Mouse (Mus musculus) cerebellum, adult 11-12 months (tissue): Measurements from ENCODE around the gene Nanos3.
A peak's percentile ranks its signal among the peaks of the same experiment; 100 is the strongest.

ENCODE experiments used
- DNase-seq: peaks from one replicate; pipeline ENCODE4 v3.0.0; 2022

The Nanos3 gene

DNA sequence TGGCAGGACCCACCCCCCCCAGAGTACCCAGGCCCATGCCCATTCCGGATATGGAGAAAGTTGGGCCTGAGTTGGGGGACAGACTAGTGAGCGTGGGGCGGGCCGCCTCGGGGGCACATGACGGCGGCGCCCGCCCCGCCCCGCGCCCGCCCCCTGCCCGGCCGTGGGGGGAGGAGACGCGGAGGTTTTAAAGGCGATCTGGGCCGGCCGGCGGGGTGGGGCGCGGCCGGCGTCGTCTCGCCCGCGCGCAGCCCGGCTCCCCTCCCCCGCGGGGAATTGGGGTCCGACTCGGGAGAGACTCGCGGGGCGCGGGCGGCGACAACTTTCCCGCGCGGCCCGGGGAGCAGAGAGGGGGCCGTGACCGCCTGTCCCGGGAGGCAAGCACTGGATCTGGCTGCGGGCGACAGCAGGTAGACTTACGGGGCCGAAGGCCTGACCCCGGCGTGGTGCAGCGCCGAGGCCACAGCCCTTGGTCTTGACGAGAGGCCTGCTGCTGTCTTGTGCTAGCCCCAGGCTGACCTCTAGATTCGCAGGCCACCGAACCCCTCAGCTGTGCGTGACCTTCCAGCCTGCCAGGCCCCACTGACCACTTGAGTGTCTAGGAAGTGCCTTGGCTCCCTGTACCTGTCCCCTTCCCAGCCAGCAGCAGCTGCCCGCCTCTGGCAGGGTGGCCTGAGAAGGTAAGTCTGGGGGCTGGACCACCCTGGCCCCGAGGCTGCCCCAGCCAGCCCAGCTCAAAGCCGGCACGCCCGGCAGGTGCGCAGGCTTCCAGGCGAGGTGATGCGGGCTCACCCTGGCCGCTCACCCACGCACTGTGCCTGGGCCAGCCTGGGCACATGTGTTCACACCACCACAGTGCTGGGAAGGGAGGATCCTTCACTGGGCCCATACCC, 15.9 kb upstream of the Nanos3 start:
- DNase-seq, result no peak

DNA sequence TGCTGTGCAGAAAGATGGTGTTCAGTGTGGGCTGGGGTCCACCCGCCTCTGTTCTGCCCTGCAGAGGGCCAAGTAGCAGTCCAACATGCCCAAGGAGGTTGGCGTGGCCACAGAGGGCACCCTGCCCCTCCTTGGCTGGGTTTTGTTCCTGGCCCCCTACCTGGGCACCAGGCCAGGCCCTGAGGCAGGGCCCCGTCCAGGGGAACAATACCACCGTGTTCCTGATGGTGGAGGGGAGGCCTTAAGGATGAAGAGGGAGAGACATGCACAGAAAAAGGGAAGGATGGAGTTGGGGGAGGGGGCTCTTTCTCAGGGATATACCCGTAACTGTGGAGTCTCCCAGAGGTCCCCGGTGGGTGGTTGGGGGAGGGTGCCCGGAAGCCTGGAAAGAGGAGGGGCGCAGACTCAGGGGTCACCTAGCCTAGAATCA, 15.1 kb upstream of the Nanos3 start:
- DNase-seq, result no peak

DNA sequence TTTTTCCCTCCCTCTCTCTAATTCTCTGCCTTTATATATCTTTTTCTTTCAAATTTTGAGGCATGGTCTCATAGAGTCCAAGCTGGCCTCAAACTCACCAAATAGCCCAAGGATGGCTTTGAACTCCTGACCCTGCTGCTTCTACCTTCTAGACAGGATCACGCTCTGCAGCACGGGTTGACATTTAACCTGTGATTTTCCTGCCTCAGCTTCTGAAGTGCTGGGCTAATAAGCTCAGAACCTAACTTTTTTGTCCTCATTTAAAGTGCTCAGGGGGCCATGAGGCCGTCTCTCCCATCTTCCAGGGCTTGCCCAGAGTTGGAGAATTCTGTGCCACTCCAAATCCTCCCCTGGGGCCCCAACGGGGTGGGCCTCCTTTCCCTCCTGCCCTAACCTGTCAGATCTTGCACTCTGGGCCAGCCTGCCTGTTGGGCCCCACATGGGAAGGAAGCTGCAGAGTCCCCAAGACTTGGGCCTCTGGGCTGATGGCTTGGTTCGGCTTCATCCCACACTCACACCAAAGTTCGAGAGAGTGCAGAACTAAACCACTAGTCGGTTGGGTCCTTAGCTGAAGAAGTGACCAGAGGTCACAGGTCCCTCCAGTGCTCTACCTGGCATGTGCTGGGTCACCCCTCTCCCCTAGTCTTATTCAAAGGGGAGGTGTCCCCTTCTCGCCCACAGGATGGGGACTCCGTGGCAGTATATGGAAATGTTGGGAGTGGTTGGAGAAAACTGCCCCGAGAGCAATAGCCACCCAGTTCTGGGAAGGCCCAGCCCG, 14.5 kb upstream of the Nanos3 start:
- no peak for DNase-seq

DNA sequence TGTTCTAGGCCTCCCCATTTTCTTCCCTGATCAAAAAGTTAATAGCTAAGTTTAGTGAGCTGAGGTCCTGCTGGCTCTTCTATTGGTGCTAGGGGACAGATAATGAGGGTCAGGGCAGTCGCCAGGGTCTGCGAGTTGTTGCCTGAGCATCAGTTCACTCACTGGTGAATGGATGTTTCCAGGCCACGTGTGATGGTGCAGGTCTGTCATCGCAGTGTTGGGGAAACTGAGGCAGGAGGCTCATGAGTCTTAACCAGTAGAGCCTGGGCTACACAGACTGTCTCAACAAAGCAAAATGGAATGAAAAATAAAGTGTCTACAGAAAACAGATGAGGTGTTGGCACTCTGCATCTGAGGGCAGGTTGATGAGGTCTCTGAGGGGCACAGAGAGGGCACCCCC, 13.9 kb upstream of the Nanos3 start:
- DNase-seq, result no peak

DNA sequence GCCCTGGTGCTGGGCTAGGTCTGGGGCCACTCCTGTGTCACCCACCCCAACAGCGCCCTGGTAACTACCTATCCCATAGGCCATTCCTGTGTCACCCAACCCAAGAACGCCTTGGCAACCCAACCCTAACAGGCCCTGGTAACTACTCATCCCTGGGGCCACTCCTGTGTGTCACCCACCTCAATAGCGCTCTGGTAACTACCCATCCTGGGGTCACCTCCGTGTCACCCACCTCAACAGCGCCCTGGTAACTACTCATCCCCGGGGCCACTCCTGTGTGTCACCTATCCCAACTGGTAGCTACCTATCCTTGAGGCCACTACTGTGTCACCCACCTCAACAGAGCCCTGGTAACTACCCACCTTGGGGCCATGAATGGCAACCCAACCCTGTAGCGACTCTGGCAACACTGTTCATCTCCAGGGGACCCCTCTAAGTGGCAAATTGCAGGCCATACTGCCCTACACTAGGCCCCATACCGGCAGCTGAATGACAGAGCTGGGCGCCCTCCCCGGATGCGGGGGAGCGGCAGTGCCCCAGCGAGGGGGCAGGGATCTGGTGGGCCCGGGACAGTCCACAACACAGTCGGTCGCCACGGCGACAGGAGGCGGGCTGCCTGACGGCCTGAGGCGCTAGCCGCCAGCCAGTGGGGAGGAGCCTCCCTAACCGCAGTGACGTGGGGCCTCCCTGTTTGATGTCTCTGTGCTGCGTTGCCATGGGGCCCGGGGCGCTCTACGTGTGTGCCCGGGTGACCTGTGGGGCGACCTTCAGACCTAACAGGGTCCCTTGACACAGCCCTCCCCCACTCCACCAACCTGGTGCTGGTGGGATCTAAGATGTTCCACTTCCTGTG, 13.1 kb upstream of the Nanos3 start:
- no peak for DNase-seq

DNA sequence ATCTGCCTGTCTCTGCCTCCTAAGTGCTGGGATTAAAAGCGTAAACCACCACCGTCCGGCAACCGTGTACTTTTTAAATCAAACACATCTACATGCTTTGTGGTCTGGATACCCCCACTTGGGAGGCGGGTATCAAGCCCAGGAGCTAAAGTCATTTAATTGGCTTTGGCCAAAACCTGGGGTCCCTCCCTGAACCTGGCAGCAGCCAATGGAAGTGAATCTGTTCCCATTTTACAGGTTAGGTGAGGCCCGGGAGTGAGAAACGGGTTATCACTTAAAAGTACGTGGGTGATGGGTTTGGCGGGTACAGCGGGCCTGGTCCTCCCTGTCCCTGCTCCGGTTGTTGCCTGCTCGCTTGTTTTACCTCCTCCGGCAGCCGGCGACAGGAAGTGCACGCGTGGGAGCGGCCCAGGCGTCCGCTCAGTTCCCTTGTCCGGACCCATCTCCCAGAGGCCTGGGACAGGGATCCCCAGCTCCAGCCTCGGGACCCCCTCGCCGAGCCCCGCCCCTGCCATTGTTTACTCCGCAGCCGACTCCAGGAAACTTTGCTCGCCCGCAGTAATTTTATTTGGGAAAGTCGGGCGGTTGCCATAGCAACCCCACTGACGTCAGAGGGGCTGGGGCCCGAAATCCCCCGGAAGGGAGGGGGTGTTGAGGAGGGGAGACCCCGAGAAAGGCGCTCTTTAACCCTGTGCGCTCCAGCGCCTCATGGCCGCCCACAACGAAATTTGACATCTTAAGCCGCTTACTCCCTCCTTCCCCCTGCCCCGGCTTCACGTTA, 12.3 kb upstream of the Nanos3 start:
- DNase-seq, result no peak

DNA sequence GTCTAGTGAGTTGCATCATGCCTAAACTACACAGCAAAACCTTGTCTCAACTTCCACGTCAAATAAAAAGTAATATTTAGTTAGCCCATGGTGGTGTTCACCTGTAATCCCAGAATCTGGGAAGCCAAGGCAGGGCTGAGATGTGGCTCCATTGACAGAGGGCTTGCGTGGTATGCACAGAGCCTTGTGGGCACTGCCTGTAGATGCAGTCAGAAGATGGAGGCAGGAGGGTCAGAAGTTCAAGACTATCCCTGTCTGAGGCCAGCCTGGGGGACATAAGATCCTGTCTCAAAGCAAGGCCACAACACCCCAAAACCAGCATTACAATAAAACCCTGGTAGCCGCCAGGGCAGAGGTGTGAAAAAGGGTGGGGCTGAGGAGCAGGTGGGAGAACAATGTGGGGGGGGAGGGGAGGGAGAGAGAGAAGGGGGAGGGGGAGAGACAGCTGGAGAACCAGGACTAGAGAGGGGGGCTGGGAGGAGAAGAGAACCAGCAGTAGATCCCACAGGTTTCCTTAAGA, 9.3 kb upstream of the Nanos3 start:
- DNase-seq, result no peak

DNA sequence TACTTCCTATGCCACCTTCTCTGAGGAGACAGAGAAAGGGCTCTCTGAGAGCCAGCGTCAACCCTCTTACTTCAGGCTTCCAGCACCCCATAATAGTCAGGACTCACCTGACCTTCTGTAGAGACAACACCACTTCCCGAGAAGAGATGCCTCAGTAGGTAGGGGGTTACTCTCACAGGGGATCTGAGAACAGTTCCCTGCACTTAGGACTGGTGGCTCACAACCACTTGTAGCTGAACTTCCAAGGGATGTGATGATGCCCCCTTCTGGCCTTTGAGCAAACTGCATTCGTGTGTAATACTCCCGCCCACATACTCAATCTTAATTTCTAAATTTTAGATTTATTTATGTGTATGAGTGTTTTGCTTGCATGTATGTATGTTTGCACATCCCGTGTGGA, 8.5 kb upstream of the Nanos3 start:
- DNase-seq, result no peak

DNA sequence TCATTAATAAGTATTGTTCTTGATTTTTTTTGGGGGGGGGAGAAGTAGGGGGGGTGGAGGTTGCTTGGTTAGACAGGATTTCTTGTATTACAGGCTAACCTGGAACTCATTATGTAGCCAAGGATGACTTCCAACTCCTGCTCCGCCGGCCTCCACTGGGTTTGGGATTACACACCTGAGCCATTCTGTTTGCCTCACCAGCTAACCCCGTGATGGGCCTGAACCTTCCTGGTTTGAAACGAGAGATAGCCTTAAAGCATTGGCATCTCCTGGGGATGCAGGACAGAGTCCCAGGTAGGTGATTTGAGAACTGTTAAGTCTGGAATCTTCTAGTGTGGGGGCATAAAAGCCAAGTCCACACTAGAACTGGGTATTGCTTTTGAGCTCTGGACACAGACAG, 8.1 kb upstream of the Nanos3 start:
- no peak for DNase-seq

DNA sequence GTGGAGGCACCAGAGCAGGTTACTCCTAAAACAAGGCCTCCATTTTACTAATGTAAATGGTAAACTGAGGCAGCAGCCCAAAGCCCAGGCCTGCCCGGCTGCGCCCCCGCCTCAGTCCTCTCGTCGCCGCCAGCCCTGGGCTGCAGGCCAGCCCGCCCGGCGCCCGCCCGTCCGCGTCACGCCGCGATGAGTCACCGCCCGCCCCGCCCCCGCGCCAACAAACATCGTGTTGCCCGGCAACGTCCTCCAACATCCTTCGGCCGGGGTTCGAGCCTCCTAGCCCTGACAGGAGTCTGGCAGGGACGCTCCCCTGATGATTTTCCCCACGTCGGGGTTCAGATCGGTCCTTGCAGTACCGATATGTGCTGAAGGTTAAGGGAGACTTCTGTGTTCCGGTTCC, 7.5 kb upstream of the Nanos3 start:
- no peak for DNase-seq

DNA sequence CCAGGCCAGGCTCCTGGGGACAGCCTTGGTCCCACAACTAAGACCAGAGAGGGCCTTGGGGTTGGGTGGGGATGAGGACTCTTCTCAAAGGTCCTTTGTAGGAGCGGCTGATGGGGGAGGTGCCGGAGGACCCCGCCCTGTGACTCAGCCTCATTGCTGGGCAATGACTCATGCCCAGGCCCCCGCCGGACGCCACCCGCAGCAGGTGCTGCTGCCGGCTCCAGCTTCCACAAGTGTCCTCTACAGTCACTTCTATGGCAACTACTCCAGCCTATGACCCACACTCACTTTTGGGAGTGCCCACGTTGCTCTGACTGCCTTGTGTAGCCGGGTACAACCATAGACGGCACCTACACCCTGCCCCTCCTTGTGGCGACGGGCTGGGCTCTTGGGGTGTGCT, 7.0 kb upstream of the Nanos3 start:
- DNase-seq, result no peak

DNA sequence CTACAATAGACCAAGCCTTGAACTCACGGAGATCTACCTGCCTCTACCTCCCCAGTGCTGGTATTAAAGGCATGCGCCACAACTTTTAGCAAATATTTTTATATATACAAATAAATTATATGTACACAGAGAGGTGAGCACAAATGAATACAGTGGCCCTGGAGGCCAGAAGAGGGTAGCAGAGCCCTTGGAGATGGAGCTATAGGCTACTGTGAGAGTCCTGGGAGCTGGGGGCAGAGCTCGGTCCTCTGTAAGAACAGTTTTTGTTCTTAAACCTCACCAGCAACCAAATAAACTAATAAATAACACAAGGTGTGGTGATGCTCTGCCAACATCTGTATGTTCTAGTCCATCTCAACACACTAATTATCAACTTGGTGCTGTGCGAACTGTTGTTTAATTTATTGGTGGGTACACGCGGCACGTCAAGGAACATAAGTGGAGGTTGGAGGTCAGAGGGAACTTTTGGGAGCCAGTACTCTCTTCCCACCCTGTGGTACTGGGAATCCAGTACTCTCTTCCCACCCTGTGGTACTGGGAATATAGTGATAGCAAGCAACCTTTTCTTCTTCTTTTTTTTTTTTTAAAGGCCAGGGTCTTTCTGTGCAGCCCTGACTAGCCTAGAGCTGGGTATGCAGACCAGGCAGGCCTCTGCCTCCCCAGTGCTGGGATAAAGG, 5.3 kb upstream of the Nanos3 start:
- DNase-seq, result no peak

DNA sequence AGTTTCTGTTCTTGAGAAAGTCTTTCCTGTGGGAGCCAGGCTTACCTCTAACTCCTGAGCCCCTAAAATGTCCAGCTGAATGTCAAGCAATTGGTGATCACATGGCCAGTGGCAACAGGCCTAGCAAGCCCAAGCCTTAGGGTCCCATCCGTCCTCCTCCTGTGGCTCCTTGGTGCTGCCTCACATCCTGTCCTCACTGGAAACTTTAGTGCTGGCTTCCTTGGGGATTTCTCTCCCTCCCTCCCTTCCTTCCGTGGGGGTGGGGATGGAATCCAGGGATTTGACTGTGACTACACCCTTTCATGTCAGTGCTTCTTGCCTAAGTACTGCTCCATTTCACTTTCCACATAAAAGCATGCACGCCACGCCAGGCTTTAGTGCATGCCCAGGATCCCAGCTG, 4.6 kb upstream of the Nanos3 start:
- no peak for DNase-seq

DNA sequence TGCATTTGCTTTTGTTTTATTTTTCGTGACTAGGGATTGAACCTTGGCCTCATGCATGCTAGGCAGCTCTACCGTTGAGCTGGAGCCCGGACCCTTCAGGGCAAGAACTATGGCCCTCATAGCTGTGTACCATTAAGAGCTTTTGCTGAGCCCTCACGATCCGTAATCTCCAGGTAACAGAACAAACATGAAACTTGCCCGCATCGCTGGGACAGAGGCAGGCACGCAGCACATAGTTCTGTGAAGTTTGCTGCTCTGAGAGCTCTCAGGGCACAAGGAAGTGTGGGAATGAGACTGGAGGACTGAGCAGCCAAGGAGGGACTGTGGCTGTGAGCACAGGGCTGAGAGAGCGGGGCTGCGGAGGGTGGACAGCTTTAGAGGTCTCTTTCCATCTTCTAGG, 3.7 kb upstream of the Nanos3 start:
- no peak for DNase-seq

DNA sequence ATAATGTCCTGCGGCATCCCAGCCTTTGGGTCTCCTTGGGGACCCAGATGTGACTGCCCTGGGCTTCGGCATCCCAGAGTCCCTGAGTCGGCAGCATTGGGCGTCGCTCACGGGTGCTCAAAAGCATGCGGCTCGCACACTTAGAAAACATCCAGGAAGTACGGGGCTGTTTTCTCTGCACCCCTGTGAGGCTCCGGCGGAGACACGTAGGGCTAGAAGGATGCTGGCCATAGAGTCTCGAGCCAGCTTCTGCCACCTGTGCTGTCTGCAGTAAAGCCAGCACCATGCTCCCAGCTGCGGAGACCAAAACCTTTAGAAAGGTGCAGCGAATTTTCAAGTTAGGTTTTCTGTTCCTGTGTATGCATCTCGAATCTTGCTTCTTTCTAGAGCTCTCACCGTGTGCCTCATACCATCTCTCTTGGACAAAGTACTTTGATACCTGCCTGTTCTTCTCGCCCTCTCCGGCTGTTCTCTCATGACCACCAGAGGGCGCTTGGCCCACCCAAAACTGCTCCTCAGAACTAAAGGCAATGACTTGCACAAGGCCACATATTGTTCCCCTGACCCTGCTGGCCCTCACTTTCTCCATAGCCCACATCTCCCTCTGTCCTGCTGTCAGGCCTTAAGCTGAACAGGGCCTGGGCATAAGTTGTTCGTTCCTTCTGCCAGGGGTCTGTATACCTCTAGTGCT, 2.2 kb upstream of the Nanos3 start:
- DNase-seq, result peak; percentile 60

DNA sequence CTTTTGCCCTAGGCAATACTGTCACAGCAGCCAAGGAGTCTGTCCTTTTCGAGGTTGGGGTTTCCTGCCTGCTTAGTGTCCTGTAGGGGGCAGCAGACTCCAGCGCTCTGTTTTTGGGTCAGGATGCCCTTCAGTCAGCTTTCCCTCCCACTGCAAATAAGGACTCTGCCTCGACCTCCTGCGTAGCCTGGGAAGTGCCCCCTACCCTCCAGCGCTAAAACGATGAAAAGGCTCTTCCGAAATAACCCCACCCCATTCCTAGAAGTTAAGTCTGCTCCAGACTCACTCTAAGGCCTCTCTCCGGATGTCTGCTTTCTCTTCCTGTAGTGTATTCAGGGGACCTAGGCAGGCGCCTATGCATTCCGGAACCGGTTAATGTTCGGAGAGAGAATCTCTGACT, 1.5 kb upstream of the Nanos3 start:
- DNase-seq, result peak; percentile 77

DNA sequence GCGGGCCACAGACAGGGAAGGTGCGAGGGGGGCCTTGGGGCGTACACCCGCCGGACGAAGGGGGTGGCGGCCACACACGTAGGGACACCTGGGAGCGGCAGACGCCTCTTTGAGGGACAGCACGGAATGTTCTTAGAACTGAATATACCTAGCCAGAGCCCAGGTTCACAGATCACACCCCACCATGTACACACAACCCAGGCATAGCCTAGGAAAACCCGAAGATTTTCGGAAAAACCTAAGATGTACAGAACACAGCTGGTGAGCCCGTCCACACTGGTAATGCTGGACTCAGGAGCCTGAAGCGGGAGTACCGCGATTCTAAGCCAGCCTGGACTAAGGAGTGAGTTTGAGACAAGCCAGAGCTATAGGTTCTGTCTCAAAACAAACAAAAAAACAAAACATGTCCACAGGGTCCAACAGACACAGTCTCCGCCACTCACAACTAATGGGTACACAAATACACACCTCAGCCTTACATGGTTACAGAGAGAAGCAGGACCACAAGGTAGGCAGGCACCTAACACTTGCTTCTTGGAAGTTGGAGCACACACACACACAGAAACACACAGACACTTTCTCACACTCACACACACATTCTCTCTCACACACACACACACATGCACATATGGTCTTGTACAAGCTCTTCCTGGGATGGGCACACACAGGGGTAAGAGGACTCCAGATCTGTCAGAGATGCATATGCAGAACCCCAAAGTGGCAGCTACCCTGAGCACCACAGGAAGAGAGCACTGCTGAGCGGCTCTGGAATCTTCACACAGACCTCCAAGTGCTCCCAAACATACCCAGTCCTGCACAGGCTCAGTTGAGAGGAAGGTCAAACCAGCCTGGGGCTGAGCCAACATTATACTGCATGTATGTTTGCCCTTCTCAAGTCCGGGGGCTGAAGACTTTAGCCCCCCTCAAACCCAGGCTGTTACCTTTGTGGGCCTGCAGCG, 653 bp downstream of the Nanos3 start:
- DNase-seq, result no peak

DNA sequence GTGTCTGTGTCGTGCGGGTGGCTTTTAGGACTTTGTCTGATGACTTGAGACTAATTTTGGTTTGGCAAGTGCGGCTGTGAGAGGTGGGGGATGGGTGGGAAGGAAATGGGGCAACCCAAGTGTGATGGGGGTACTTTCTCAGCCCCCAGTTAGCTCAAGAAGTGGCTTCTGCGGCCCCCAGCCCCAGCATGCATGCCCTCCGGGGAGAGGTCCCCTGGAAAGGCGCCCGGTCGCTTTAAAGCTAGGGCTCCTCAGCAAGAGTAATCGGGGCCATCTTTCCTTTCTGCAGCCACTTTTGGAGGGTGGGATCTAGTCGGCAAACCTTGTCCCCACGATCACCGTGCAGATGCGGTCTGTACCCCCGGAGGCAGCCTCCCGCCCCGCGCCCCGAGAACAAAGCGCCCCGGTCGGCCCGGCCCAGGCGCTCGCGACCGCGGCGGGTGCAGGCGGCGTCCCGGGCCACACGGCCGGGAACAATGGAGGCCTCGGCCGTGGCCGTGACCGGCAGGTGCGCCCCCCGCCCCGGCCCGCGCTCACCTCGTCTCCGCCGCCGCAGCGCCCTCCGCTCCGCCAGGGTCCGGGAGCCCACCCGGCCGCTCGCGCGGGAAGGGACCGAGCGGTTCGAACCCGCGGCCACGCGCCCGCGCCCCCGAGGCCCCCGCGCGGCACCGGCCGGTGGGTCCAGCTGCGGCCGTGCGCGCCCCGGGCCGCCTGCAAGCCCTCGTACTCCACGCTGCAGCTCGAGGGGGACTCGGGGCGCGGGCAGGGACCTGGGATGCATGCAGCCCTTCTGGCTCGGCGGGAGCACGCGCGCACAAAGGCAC, 1.5 kb downstream of the Nanos3 start:
- no peak for DNase-seq

DNA sequence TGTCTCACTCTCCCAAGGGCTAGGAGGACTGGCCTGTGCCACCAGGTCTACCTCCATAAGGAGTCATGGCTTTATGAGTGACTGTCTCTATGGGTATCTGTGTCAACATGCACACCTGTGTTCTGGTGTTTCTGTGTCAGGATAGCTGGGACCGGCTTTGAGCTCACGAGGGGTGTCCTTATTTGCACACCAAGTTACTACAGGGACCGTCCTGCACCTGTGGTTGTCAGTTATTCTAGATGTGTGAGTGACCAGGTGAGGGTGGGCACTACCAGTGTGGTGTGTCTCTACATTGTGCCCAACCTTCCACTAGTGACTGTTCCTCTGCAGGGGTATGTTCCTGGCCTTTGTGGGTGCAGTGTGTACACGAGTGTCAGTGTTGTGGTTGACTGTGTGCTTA, 2.2 kb downstream of the Nanos3 start:
- DNase-seq, result no peak
